Mouse (Mus musculus): ENCODE results near the gene Isx. TPM values are rescaled to one million over a fixed set of nuclear protein-coding genes. Genes with fewer than 3 reads are reported as not detected.

Isx gene
- polyA plus RNA-seq (2014; fragmentation: Illumina TruSeq; extraction: RNeasy Lipid Tissue Mini Kit (QIAGEN cat#74804); ENCODE audit: low read depth, low replicate concordance), result not detected

GRCm38 (mm10) chr8:74872940-74873339, at the start of gene Isx:
TSS of gene Isx (plus strand) at chr8:74873173.

Other genes with a start within 250 kb of the Isx start
- 5.4 TPM for gene Hmgxb4, start 120.2 kb downstream of the Isx start, polyA plus RNA-seq (2014; fragmentation: Illumina TruSeq; extraction: RNeasy Lipid Tissue Mini Kit (QIAGEN cat#74804); ENCODE audit: low read depth, low replicate concordance)
- gene Tom1, start 160.5 kb downstream of the Isx start, polyA plus RNA-seq (2014; fragmentation: Illumina TruSeq; extraction: RNeasy Lipid Tissue Mini Kit (QIAGEN cat#74804); ENCODE audit: low read depth, low replicate concordance), result 1.7 TPM
- 7.0 TPM for gene Hmox1, start 220.4 kb downstream of the Isx start, polyA plus RNA-seq (2014; fragmentation: Illumina TruSeq; extraction: RNeasy Lipid Tissue Mini Kit (QIAGEN cat#74804); ENCODE audit: low read depth, low replicate concordance)
- not detected for gene Mcm5, start 236.4 kb downstream of the Isx start, polyA plus RNA-seq (2014; fragmentation: Illumina TruSeq; extraction: RNeasy Lipid Tissue Mini Kit (QIAGEN cat#74804); ENCODE audit: low read depth, low replicate concordance)

Data from liver, adult 10 weeks (tissue).